Mouse (Mus musculus): ENCODE measurements at regions not wholly inside any gene's neighbourhood (a gene's known extent, or its start where the extent isn't known, plus 50 kb on each side); places are given as distances from the start of the nearest gene placed in this dataset.
A peak's percentile ranks its signal among the peaks of the same experiment; 100 is the strongest.

GRCm38 (mm10) chr13:55930637-55931036 lies 94.6 kb upstream of the Pitx1 start:
- WGBS: 71% methylated on average over 11 of the region's 11 CpGs
- ATAC-seq (ENCODE audit: low FRiP score): no peak

GRCm38 (mm10) chr13:55929814-55930213 lies 93.8 kb upstream of the Pitx1 start:
- ATAC-seq (ENCODE audit: low FRiP score) (no peak), DNase-seq (ENCODE audit: low spot score) (no peak)
- H3K9ac ChIP-seq (replicated peaks; ENCODE audit: low read length, poor library complexity, severe bottlenecking): no peak overlapping the region
- H3K9me3 ChIP-seq (ENCODE audit: low read length): no peaks in the 10 kb centered on the region
- H3K27me3 ChIP-seq (ENCODE audit: insufficient read depth, low read length): peaks cover 4% of the 10 kb centered on the region; the same call in 1 of the 2 replicates
- no peak overlapping the region for H3K4me2 ChIP-seq (ENCODE audit: low read depth, low read length, poor library complexity, severe bottlenecking)
- no peak overlapping the region for H3K27ac ChIP-seq (ENCODE audit: low read depth, low read length)
- no peak for TF ChIP-seq CTCF (IDR thresholded peaks at IDR 0.05)
- no peaks in the 10 kb centered on the region for H3K36me3 ChIP-seq (ENCODE audit: insufficient read depth, low read length)
- no peak overlapping the region for H3K4me3 ChIP-seq (ENCODE audit: low read depth, low read length)
- WGBS: 53% methylated on average over 6 of the region's 6 CpGs
- no peaks in the 10 kb centered on the region for H3K4me1 ChIP-seq (ENCODE audit: insufficient read depth, low read length)

More at GRCm38 (mm10) chr13:55930637-55931036, 94.6 kb upstream of the Pitx1 start:
- TF ChIP-seq CTCF (IDR thresholded peaks at IDR 0.05): no peak
- H3K4me1 ChIP-seq (ENCODE audit: insufficient read depth, low read length): no peaks in the 10 kb centered on the region
- no peak overlapping the region for H3K4me2 ChIP-seq (ENCODE audit: low read depth, low read length, poor library complexity, severe bottlenecking)
- no peaks in the 10 kb centered on the region for H3K36me3 ChIP-seq (ENCODE audit: insufficient read depth, low read length)
- no peak overlapping the region for H3K9ac ChIP-seq (replicated peaks; ENCODE audit: low read length, poor library complexity, severe bottlenecking)
- H3K27ac ChIP-seq (ENCODE audit: low read depth, low read length): no peak overlapping the region
- no peaks in the 10 kb centered on the region for H3K9me3 ChIP-seq (ENCODE audit: low read length)
- H3K27me3 ChIP-seq (ENCODE audit: insufficient read depth, low read length): no peaks in the 10 kb centered on the region
- H3K4me3 ChIP-seq (ENCODE audit: low read depth, low read length): no peak overlapping the region
- DNase-seq (ENCODE audit: low spot score): no peak

DNA sequence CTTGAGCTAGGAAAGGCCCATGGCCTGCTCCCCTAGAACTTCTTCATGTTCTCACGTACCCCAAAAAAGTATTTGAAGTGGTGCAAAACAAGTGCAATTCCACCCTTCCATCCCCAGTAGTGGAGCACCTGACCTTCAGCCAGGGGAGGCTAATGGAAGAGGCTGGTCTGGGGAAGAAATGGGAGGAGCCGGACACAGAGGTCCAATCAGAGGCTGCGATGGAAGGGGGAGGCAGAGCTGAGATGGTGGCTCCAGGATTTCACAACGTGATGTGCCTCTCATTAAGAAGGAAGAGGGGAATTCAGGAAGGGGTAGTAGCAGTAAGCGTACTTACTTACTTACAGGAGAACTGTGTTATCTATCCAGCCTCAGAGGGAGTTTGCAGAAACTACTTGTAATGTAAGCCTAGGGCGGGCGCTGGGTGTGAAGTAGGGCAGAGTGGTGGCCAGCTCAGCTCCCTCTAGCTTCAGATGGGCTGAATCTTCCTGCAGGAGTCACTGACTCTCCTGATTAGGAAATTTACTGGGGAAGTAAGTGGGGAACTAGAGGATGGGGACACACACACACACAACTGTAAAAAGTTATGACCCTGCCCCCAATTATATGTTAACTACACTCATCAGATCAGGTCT lies 87.6 kb upstream of the Pitx1 start:
- H3K36me3 ChIP-seq (ENCODE audit: insufficient read depth, low read length): no peaks in the 10 kb centered on the region
- peaks cover 10% of the 10 kb centered on the region; the same call in 1 of the 2 replicates for H3K27me3 ChIP-seq (ENCODE audit: insufficient read depth, low read length)
- DNase-seq (ENCODE audit: low spot score): no peak
- H3K4me2 ChIP-seq (ENCODE audit: low read depth, low read length, poor library complexity, severe bottlenecking): no peak overlapping the region
- H3K27ac ChIP-seq (ENCODE audit: low read depth, low read length): no peak overlapping the region
- H3K9ac ChIP-seq (replicated peaks; ENCODE audit: low read length, poor library complexity, severe bottlenecking): no peak overlapping the region
- WGBS: 26% methylated on average over 7 of the region's 7 CpGs
- no peak overlapping the region for H3K4me3 ChIP-seq (ENCODE audit: low read depth, low read length)
- no peaks in the 10 kb centered on the region for H3K4me1 ChIP-seq (ENCODE audit: insufficient read depth, low read length)
- no peak for ATAC-seq (ENCODE audit: low FRiP score)
- H3K9me3 ChIP-seq (ENCODE audit: low read length): no peaks in the 10 kb centered on the region
- TF ChIP-seq CTCF (IDR thresholded peaks at IDR 0.05): no peak

- no peak for TF ChIP-seq CTCF (IDR thresholded peaks at IDR 0.05)
- H3K4me2 ChIP-seq (ENCODE audit: low read depth, low read length, poor library complexity, severe bottlenecking): no peak overlapping the region
- no peaks in the 10 kb centered on the region for H3K27me3 ChIP-seq (ENCODE audit: insufficient read depth, low read length)
- no peaks in the 10 kb centered on the region for H3K4me1 ChIP-seq (ENCODE audit: insufficient read depth, low read length)
- H3K27ac ChIP-seq (ENCODE audit: low read depth, low read length): no peak overlapping the region
- H3K36me3 ChIP-seq (ENCODE audit: insufficient read depth, low read length): no peaks in the 10 kb centered on the region
- WGBS: 95% methylated on average over 12 of the region's 12 CpGs
- ATAC-seq (ENCODE audit: low FRiP score) (no peak), DNase-seq (ENCODE audit: low spot score) (no peak)
- no peaks in the 10 kb centered on the region for H3K9me3 ChIP-seq (ENCODE audit: low read length)
- no peak overlapping the region for H3K4me3 ChIP-seq (ENCODE audit: low read depth, low read length)
- no peak overlapping the region for H3K9ac ChIP-seq (replicated peaks; ENCODE audit: low read length, poor library complexity, severe bottlenecking)
These were observed 81.3 kb upstream of the Pitx1 start for GRCm38 (mm10) chr13:55917316-55917715.

DNA sequence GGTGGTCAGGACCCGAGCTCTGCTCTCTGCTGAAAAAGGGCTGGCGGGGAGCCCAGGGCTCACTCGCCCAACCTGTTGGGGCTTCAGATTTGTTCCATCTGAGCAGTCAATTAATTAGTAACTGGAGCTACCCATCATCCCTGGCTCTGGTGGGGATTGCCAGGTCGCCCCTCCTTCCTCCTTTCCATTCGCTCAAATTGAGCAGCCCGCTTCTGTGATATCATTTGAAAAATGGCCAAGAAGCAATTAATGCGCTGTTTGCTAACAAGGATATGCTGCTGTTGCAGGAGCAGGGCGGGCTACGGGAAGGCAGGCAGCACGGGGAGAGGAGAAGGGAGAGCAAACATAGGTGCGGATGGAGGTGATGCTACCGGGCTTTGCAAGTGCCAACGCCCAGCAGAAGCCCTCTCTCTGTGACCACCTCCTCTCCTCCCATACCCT lies 76.3 kb upstream of the Pitx1 start:
- DNase-seq (ENCODE audit: low spot score) (peak; percentile 79), ATAC-seq (ENCODE audit: low FRiP score) (no peak)
- Histone ChIP-seq H3K9me3 (ENCODE audit: low read length) (no peaks in the 10 kb centered on the region), H3K9ac (replicated peaks; ENCODE audit: low read length, poor library complexity, severe bottlenecking) (no peak overlapping the region), H3K4me1 (ENCODE audit: insufficient read depth, low read length) (no peaks in the 10 kb centered on the region), H3K27ac (ENCODE audit: low read depth, low read length) (no peak overlapping the region), H3K27me3 (ENCODE audit: insufficient read depth, low read length) (no peaks in the 10 kb centered on the region), H3K4me3 (ENCODE audit: low read depth, low read length) (no peak overlapping the region), H3K36me3 (ENCODE audit: insufficient read depth, low read length) (no peaks in the 10 kb centered on the region), H3K4me2 (ENCODE audit: low read depth, low read length, poor library complexity, severe bottlenecking) (no peak overlapping the region)
- no peak for TF ChIP-seq CTCF (IDR thresholded peaks at IDR 0.05)
- 48% methylated on average over 13 of the region's 13 CpGs for WGBS

DNA sequence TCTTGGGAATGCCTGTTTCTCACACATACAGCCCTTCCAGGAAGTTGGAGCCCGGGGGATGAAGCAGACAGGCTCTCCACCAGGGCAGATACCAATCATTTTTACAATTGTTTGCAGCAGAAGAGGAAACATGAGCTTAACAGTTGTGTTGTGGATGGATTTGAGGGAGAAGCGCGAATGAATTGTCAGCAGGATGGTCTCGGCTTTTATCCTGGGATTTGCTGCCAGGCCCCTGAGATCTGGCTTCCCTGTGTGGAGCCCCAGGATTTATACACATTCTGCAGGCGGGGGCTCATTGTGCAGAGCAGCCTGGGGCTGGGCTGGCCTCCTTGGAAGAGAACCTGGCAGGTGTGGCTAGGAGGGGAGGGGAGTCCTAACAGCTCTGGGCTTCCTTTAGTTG lies 73.9 kb upstream of the Pitx1 start:
- H3K36me3 ChIP-seq (ENCODE audit: insufficient read depth, low read length): no peaks in the 10 kb centered on the region
- no peak for DNase-seq (ENCODE audit: low spot score)
- ATAC-seq (ENCODE audit: low FRiP score): no peak
- 18% methylated on average over 5 of the region's 5 CpGs for WGBS
- H3K4me1 ChIP-seq (ENCODE audit: insufficient read depth, low read length): no peaks in the 10 kb centered on the region
- no peak for TF ChIP-seq CTCF (IDR thresholded peaks at IDR 0.05)
- H3K4me3 ChIP-seq (ENCODE audit: low read depth, low read length): no peak overlapping the region
- no peak overlapping the region for H3K9ac ChIP-seq (replicated peaks; ENCODE audit: low read length, poor library complexity, severe bottlenecking)
- H3K9me3 ChIP-seq (ENCODE audit: low read length): no peaks in the 10 kb centered on the region
- H3K27ac ChIP-seq (ENCODE audit: low read depth, low read length): no peak overlapping the region
- H3K4me2 ChIP-seq (ENCODE audit: low read depth, low read length, poor library complexity, severe bottlenecking): no peak overlapping the region
- H3K27me3 ChIP-seq (ENCODE audit: insufficient read depth, low read length): no peaks in the 10 kb centered on the region

Measured in midbrain, postnatal 0 days (tissue).